Mouse (Mus musculus): ENCODE data around the gene Cntnap1.

- no peak for TF ChIP-seq CTCF (IDR thresholded peaks at IDR 0.05; ENCODE audit: low read depth)
- TF ChIP-seq EP300 (IDR thresholded peaks at IDR 0.05; ENCODE audit: low read depth), result no peak
These were observed 41.2 kb upstream of the Cntnap1 start for GRCm38 (mm10) chr11:101128996-101129577.

Measured in liver, postnatal 0 days (tissue).